Mouse (Mus musculus): ENCODE results near the gene Gsta2. TPM values are rescaled to one million over a fixed set of nuclear protein-coding genes. Genes with fewer than 3 reads are reported as not detected.
A peak's percentile ranks its signal among the peaks of the same experiment; 100 is the strongest.

Gene Gsta2
- not detected in 2 replicates for total RNA-seq (2017)

GRCm38 (mm10) chr9:78355611-78356010 is at the start of gene Gsta2:
Gene Gsta2, minus strand, starts transcription at chr9:78355788.
- ATAC-seq (replicated peaks; ENCODE audit: low read depth, poor library complexity, severe bottlenecking) = no peak

- no peak for ATAC-seq (replicated peaks; ENCODE audit: low read depth, poor library complexity, severe bottlenecking)
These were observed 46.0 kb upstream of the Gsta2 start for GRCm38 (mm10) chr9:78401596-78401995.

- no peak for ATAC-seq (replicated peaks; ENCODE audit: low read depth, poor library complexity, severe bottlenecking)
These were observed 45.0 kb upstream of the Gsta2 start for GRCm38 (mm10) chr9:78400570-78400969.

GRCm38 (mm10) chr9:78396517-78396916 is 40.9 kb upstream of the Gsta2 start:
- no peak for ATAC-seq (replicated peaks; ENCODE audit: low read depth, poor library complexity, severe bottlenecking)

- peak; percentile 67 for ATAC-seq (replicated peaks; ENCODE audit: low read depth, poor library complexity, severe bottlenecking)
These were observed 40.2 kb upstream of the Gsta2 start, which contains the start of gene Ddx43 for GRCm38 (mm10) chr9:78395630-78396351. Gene Ddx43, plus strand, starts transcription at chr9:78395777.

- no peak for ATAC-seq (replicated peaks; ENCODE audit: low read depth, poor library complexity, severe bottlenecking)
These were observed 39.6 kb upstream of the Gsta2 start for GRCm38 (mm10) chr9:78395244-78395629.

GRCm38 (mm10) chr9:78394602-78395001 is 39.0 kb upstream of the Gsta2 start:
- ATAC-seq (replicated peaks; ENCODE audit: low read depth, poor library complexity, severe bottlenecking) = no peak

GRCm38 (mm10) chr9:78393741-78394140 is 38.2 kb upstream of the Gsta2 start:
- ATAC-seq (replicated peaks; ENCODE audit: low read depth, poor library complexity, severe bottlenecking) = no peak

- peak; percentile 60 for ATAC-seq (replicated peaks; ENCODE audit: low read depth, poor library complexity, severe bottlenecking)
These were observed 34.4 kb upstream of the Gsta2 start for GRCm38 (mm10) chr9:78389981-78390380.

GRCm38 (mm10) chr9:78386947-78387346 is 31.4 kb upstream of the Gsta2 start:
- no peak for ATAC-seq (replicated peaks; ENCODE audit: low read depth, poor library complexity, severe bottlenecking)

GRCm38 (mm10) chr9:78385893-78386292 is 30.3 kb upstream of the Gsta2 start:
- peak; percentile 52 for ATAC-seq (replicated peaks; ENCODE audit: low read depth, poor library complexity, severe bottlenecking)

- ATAC-seq (replicated peaks; ENCODE audit: low read depth, poor library complexity, severe bottlenecking) = peak; percentile 82
These were observed 22.7 kb upstream of the Gsta2 start, which contains the start of gene Ooep for GRCm38 (mm10) chr9:78378113-78378785. Gene Ooep, minus strand, starts transcription at chr9:78378725.

GRCm38 (mm10) chr9:78377546-78377945 is 22.0 kb upstream of the Gsta2 start:
- ATAC-seq (replicated peaks; ENCODE audit: low read depth, poor library complexity, severe bottlenecking) = no peak

- ATAC-seq (replicated peaks; ENCODE audit: low read depth, poor library complexity, severe bottlenecking) = no peak
These were observed 19.9 kb upstream of the Gsta2 start for GRCm38 (mm10) chr9:78375486-78375885.

GRCm38 (mm10) chr9:78374885-78375389 is 19.3 kb upstream of the Gsta2 start:
- no peak for ATAC-seq (replicated peaks; ENCODE audit: low read depth, poor library complexity, severe bottlenecking)

GRCm38 (mm10) chr9:78374397-78374796 is 18.8 kb upstream of the Gsta2 start:
- no peak for ATAC-seq (replicated peaks; ENCODE audit: low read depth, poor library complexity, severe bottlenecking)

GRCm38 (mm10) chr9:78372827-78373504 is 17.4 kb upstream of the Gsta2 start:
- ATAC-seq (replicated peaks; ENCODE audit: low read depth, poor library complexity, severe bottlenecking) = no peak

GRCm38 (mm10) chr9:78371441-78371840 is 15.9 kb upstream of the Gsta2 start:
- no peak for ATAC-seq (replicated peaks; ENCODE audit: low read depth, poor library complexity, severe bottlenecking)

GRCm38 (mm10) chr9:78369786-78370185 is 14.2 kb upstream of the Gsta2 start:
- no peak for ATAC-seq (replicated peaks; ENCODE audit: low read depth, poor library complexity, severe bottlenecking)

GRCm38 (mm10) chr9:78369349-78369748 is 13.8 kb upstream of the Gsta2 start:
- no peak for ATAC-seq (replicated peaks; ENCODE audit: low read depth, poor library complexity, severe bottlenecking)

Data from common myeloid progenitor, adult 5-6 weeks (primary cell).